Mouse (Mus musculus) frontal cortex, adult 2 months (tissue): Measurements from ENCODE around the gene Rcan1. TPM values are rescaled to one million over a fixed set of nuclear protein-coding genes. Genes with fewer than 3 reads are reported as not detected.
"Not testable (repeated sequence)": the region's sequence is repeated elsewhere in the genome, so short reads cannot be mapped to it uniquely, and the experiment has no call there.

ENCODE experiments used
- DNase-seq, 2 experiments: peaks; one replicate each; pipeline ENCODE4 v3.0.0; 2022; ENCODE audit warnings: low spot score in 1 of 2; ENCODE audit errors: extremely low spot score in 1 of 2
- polyA plus RNA-seq: library from polyadenylated mRNA; depleted of rRNA; stranded (reverse); fragments of >200 nt; gene quantifications from 2 replicates; pipeline ENCODE4 v1.2.3, GENCODE M21; 2012; rRNA removed

The Rcan1 gene
- polyA plus RNA-seq, result 44.2 and 45.5 TPM in 2 replicates

GRCm38 (mm10) chr16:92470706-92471105 lies at the start of gene Rcan1:
Rcan1 (minus strand) TSS chr16:92470867.
- DNase-seq, result no peak

DNA sequence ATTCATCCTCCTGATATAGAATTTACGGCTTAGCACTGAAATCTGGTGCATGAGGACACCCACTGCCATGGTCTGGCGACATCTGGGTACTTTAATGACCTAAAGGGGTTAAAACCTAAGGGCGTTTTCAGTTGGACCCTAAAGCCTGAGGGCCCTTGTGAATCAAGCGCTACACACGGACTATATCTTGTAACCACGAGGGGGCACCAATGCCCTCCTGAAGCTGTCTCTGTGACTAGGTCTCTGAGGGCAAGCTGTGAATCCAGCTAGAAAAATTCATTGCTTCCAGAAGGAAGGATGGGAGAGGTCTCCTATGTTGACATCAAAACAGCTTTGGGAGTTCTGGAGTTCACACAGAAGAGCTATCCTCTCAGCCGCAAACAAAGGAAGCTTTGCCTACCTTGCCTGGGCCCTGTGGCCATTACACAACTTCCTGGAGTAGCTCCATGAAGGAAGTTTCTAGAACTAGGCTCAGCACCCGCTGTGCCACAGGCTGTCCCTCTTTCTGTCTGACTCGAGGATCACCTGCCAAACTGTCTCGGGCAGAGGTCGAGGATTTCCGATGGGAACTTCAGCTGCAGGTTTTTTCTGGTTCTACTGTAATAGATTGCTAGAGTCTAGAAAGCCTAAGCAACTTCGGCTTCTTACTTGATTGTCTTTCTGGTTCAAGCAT lies 49.3 kb upstream of the Rcan1 start:
- peak; percentile 31 to 70 for DNase-seq

DNA sequence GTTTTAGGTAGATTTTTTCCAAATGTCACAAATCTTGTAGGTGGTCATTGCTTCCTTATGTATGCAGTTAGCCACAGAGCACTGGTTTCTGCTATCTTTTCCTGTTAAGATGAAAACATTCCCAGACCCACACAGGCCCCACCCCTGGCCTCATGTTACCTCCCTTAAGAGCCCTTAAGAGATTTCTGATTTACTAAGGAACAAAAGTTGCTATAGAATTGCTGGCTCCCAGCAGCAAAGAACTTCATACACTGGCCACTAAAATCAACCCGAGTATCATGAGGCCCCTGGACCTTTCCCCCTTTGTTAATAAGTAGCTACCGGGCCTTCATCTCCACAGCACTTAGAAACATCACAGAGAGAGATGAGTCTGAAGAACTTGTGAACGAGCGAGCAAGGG lies 48.1 kb upstream of the Rcan1 start:
- no peak for DNase-seq

DNA sequence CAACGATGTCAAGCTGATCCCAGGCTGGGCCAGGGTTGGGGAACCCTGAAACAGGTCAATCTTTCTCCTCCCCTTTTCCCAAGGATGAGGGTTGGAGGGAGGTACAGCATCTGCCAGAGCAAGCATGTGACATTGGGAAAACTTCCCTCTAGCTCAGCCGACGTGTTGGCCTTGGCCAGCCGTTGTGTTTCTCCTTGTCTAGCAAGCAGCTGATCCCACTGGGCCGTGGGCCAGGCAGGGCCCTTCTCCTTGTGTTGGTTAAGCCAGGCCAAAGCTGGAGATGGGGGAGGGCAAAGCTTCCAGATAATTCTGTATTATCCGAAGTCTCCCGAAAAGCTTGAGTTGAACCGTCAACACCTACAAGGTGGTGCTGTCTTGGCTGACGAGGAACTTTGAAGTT lies 45.5 kb upstream of the Rcan1 start:
- DNase-seq, result no peak

GRCm38 (mm10) chr16:92514896-92515295 lies 44.2 kb upstream of the Rcan1 start:
- not testable (repeated sequence) for DNase-seq

- peak in 1 of 2 experiments; percentile 32 for DNase-seq
Observed at GRCm38 (mm10) chr16:92511773-92512391, 41.2 kb upstream of the Rcan1 start.

- DNase-seq, result peak in 1 of 2 experiments; percentile 32
Observed at GRCm38 (mm10) chr16:92510835-92511772, 40.4 kb upstream of the Rcan1 start.

DNA sequence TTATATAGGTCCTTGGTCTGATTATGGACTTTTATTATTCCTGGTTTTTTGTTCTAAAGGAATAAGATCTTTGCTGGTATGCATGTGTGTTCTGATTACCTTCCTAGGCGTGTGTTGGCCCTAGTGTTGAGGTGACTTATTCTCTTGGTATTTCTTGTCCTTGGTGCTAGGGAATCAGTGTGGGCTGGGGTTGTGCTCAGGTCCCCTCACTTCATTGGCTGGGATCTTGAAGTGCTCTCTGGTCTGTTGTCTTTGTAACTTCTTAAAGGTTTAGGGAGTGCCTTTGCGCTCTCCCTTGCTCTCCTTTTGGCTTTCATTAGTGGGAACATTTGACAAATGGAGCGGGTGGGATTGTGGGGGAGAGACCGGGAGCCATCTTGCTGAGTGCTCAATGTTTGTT lies 36.9 kb upstream of the Rcan1 start:
- no peak for DNase-seq

DNA sequence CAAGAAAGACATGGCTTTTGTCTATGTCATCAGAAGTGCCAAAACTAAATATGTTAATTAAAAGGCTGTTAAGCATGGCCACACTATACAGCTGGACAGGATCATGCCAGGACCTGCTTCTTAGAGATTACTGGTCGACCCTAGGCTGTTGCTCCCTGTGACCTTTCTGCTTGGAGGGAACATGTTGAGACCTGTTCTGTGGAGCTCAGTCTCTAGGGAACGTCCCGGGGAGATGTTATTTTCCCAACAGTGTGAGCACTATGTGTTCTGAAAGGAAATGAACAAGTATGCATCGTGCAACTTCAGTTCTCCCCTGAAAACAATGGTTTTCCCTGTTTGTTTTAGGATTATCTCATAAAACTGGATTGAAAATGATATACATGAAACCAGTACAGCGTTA lies 32.4 kb upstream of the Rcan1 start:
- no peak for DNase-seq

DNA sequence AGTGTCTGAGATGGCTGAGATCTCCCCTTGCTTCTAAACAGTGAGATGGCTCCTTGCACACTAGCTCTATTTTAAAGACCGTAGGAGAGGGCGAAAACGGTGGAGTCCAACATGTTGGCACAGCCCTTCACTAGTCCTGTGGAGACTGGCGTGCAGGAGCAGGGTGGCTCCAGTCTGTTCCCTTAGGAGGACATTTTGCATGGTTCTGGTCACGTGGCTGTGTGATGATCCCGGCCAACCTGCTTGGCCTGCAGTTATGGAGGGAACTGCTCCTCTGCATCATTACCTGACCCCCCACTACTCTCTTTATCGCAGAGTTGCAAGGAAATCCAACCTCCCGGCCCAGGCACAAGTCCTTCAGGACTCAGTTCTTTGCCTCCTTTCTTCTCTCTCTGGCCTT lies 29.9 kb upstream of the Rcan1 start:
- no peak for DNase-seq

GRCm38 (mm10) chr16:92499324-92499723 lies 28.7 kb upstream of the Rcan1 start:
- no peak for DNase-seq

DNA sequence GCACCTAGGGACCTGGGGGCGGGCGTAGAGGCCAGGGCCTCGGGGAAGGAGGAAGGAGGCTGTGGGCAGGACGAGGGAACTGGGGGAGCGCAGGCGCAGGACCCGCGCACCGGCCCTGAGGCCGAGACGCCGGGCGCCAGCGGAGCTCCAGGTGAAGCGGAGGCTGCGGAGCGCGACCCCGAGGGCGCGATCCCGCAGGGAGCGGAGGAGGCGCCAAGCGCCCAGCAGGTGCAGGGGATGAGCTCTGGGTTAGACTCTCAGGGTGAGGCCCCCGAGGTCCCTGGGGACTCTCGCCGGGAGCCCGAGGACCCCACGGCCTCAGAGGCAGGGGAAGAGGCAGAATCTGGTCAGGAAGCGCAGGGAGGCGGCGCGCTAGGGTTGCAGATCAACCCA lies 27.9 kb upstream of the Rcan1 start:
- no peak for DNase-seq

GRCm38 (mm10) chr16:92497851-92498588 lies 27.4 kb upstream of the Rcan1 start:
- no peak for DNase-seq

DNA sequence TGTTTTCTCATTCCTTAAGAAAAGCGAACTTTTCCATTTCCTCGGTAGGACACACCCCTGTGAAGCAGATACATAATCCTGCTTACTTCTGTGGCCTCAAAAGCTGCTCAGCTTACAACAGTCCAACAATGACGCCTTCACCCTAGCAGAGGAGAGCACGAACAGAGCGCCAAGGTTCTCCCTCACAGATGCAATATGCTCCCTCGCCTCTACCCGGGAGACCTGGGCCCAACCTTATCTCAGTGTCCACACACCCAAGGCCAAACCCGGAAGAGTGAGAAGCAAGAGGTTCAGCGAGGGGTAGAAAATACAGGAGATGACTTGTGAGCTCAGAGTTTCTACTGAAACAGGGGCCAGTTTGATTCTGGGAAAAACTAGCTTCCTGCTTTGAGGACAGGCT lies 18.7 kb upstream of the Rcan1 start:
- no peak for DNase-seq

GRCm38 (mm10) chr16:92488456-92488855 lies 17.8 kb upstream of the Rcan1 start:
- DNase-seq, result no peak

GRCm38 (mm10) chr16:92487489-92487888 lies 16.8 kb upstream of the Rcan1 start:
- peak in 1 of 2 experiments; percentile 55 for DNase-seq

GRCm38 (mm10) chr16:92487086-92487485 lies 16.4 kb upstream of the Rcan1 start:
- DNase-seq, result no peak

DNA sequence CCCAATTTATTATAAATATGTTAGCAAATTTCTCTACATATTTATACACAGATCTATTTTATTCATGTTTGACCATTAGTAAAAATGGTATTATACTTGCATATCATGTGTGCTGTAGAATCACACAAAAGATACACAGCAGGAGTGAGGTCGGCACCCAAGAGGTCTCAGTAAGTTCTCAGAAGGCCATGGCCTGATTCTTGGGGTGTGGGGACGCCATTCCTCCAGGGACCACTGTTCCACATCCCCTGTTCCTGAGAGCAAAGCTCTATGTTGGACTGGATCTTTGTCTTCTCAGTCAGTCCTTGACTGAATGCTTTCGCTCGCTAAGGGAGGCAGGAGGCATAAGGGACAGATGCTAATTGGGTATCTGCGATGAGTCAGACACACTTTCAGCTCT lies 14.8 kb upstream of the Rcan1 start, which contains the start of gene Clic6:
Gene Clic6, plus strand, starts transcription at position 301 of the 400 bp plus-strand sequence.
- no peak for DNase-seq

DNA sequence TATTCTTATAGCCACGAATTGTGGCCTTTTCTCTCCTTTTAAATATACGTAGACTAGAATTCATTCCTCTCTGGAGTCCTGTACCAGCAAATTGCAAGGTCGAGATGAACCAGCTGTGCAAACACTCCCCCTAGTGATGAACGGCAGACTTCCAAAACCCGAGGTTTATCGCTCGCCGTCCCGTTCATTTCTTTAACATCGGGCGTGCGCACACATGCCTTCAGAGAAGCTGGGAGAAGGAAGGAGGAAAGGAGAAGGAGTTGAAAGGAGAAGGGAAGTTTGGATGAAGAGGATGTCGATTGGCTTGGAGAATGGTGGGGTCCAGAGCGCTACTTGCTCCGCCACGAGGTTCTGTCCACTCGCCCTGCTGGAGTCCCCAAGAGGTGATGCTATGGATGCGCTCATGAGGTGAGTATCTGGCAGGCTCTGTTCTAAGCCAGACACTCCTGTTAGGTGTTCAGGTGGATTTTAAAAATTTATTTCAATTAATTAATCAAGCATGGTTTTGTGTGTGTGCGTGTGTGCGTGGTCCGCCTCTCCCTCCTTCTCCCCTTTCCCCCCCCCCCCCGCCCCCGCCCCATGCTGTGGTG lies 8.0 kb upstream of the Rcan1 start:
- peak in 1 of 2 experiments; percentile 87 for DNase-seq
